Mouse (Mus musculus) gonadal fat pad, adult 2 months (tissue): ENCODE results near the gene Kcnj14. TPM values are rescaled to one million over a fixed set of nuclear protein-coding genes. Genes with fewer than 3 reads are reported as not detected.
A peak's percentile ranks its signal among the peaks of the same experiment; 100 is the strongest.

Source experiments
- DNase-seq: peaks from one replicate; pipeline ENCODE4 v3.0.0-alpha.2; 2012; ENCODE audit warnings: low read depth
- polyA plus RNA-seq: library from polyadenylated mRNA; depleted of rRNA; stranded (reverse); fragments of >200 nt; gene quantifications from 2 replicates; pipeline ENCODE4 v1.2.3, GENCODE M21; 2012

Gene Kcnj14
- polyA plus RNA-seq, 1 experiment: 15.1 TPM

DNA sequence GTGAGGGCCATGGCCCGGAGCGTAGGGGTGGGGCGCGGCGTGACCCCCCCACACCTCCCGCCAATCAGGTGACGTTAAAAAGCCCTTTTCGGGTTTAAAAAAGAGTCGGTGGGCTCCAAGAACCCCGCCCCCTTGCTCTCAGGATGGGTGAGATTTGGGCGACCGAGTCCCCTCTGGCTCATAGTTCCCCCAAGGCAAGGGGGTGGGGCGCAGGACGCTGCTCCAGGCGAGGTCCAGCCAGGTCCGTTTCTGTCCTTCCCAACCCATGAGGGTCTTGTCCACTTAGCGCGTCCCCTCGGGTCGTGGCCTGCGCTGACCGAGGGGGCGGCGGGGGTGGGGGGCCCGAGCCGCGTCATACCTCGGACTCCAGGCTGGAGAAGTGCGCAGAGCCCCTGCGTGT lies 7.8 kb upstream of the Kcnj14 start:
- no peak for DNase-seq

DNA sequence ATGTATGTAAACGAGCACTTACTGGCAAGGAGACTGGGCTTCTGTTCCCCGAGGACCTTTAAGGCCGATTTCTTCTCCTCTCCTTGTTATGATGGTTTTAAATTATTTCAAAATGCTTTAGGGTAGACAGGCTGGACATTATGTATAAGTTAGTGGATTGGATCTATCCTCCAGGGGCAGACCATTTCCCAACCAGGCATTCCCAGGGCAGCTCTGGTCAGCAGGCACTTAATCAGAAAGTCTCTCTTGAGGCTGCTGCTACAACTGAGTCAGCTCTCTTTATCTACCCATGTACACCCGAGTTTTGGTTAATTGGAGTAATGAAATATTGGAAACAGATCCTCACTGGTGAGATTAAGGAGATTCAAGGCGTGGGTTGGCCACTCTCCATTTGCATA lies 6.5 kb upstream of the Kcnj14 start:
- no peak for DNase-seq

DNA sequence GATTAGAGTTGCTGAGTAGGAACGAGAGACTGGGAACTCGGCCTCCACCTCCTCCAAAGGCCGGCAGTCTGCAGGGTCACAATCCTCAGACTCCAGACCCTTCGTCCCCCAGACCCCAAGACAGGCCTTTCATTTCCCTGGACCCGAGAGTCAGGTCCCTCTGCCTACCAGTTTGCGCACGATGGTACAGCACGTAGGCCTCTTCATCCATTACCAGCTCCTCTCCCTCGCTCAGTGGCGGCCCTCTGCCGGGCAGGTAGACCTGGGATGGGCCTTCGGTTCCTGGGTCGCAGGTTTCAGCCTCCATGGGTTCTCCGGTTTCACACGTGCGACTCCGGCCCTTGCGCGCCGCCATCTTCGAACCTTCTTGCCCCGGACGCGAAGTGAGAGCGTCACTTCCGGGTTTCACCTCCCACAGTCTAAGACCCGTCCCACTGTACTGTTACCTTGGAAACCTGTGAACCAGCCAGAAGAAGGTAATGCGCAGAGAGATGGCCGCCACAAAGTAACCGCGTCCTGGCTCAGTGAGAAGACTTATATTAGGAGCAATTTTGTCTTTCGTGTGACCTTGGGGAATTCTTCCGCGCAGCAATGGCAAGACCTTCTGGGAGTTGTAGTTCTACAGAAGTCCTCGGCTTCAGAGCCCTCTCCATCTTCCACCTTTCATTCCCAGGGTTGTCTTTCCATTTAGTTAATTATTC lies 6.0 kb upstream of the Kcnj14 start, which contains the start of gene Grwd1:
Gene Grwd1 (minus strand): TSS at position 518 of the 701 bp plus-strand sequence.
- peak; percentile 63 for DNase-seq

DNA sequence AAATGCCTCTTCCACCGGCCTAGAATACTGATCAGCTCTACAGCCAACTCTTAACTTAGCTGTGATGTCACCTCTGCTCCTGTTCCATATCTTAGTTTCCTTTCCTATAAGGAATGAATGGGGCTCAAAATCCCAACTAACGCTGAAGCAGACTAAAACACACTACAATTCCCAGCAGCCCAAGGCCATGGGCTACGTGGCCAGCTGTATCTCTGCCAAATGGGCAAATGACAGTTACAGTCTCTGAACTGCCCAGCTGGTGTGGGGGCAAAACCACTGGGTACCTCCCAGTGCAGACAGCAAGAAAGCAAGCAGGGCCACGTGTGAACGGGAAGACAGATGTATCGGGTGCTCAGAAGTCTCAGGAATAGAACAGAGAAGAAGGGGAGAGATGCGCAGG lies 2.0 kb upstream of the Kcnj14 start:
- no peak for DNase-seq

DNA sequence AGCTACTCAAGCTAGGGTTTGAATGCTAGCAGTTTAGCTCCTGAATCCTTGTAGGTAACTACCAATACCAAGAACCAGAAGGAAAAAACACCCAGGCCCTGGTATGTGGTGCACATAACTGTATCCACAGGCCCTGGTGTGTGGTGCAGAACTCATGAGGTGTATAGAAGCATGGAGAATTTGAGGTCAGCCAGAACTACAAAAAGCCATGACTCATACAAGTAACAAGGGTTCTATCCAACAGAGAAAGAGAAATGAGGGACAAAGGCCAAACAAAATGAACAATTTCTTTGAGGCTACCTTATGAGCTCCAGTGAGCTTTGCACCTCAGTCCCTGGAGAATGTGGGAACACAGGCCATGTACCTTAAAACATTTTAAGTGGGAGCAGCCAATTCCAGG lies 3.7 kb downstream of the Kcnj14 start:
- no peak for DNase-seq

DNA sequence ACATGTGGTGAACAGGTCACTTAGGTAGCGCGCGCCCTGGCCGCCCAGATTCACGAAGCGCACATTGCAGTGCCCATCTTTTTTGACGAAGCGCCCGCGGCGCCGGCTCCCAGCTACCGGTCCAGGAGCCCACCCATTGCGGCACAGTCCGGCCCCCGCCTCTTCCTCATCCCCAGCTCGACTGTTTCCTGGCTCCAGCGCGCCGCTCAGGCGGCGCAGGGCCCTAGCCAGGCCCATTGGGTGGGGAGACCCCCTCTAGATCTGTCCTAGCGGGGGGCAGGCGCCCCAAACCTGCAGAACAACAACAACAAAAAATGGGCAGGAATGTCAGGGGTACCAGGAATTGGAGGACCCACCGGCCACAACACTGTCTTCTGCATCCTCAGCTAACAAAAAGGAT lies 4.7 kb downstream of the Kcnj14 start:
- DNase-seq: no peak

DNA sequence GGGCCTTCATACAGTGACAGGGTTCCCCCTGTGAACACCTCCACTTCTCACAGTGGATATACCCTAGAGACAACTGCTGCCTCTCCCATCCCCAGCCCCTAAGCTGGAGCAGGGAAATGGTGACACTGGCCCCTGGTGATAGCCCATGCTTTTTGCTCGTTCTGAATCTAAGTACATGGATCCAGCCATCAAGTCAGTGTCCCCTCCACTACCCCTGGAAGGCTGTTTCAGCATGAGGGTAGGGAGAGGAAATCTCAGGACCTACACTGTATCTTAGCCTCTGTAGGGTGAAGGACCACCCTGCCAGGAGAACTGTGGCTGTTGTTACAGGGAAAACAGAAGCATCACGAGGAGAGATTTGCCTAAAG lies 8.6 kb downstream of the Kcnj14 start:
- DNase-seq: no peak

DNA sequence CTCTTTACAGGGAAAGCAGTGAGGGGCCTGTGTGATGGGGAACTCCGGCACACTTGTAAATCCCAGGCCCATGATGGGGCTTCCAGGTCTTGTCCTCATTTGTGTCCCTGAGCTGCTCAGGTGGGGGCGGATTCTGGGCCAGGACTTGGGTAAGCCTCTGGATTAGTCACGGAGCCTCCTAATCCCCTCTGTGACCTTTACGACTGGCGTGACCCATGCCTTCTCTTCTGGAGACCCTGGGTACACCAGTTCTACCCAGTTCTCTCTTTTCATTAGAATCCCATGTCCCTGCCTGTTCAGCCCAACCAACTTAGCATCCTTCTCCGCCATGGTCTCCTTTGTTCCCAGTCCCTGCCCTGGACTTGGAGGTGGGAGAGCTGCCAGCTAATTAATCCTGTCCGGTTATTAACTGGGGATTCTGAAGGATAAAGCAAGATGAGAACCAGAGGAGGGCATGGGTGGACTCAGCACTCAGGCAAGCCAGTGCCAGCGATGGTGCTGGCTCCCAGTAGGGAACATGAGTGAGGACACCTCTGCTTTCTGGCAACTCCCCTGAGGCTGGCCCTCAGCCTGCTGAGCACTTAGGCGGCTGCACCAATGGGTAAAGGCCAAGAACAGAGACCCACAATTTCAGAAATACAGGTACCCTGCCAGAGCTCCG lies 9.1 kb downstream of the Kcnj14 start:
- DNase-seq: no peak

DNA sequence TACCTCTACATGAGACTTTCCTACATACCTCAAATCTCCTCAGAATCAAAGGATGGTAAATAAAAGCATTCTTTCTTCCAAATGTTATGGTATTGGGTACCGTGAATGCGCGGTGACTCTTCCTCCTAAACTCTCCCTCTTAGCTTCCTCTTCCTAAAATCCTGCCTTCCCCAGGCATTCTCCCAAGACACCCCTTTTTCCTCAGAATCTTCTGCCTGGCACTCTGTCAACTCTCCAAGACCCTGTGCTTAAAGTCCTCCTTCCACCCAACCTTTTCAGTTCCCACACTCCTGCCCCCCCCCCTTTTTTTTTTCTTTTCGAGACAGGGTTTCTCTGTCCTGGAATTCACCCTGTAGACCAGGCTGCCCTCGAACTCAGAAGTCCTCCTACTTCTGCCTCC lies 9.7 kb downstream of the Kcnj14 start:
- DNase-seq: no peak

DNA sequence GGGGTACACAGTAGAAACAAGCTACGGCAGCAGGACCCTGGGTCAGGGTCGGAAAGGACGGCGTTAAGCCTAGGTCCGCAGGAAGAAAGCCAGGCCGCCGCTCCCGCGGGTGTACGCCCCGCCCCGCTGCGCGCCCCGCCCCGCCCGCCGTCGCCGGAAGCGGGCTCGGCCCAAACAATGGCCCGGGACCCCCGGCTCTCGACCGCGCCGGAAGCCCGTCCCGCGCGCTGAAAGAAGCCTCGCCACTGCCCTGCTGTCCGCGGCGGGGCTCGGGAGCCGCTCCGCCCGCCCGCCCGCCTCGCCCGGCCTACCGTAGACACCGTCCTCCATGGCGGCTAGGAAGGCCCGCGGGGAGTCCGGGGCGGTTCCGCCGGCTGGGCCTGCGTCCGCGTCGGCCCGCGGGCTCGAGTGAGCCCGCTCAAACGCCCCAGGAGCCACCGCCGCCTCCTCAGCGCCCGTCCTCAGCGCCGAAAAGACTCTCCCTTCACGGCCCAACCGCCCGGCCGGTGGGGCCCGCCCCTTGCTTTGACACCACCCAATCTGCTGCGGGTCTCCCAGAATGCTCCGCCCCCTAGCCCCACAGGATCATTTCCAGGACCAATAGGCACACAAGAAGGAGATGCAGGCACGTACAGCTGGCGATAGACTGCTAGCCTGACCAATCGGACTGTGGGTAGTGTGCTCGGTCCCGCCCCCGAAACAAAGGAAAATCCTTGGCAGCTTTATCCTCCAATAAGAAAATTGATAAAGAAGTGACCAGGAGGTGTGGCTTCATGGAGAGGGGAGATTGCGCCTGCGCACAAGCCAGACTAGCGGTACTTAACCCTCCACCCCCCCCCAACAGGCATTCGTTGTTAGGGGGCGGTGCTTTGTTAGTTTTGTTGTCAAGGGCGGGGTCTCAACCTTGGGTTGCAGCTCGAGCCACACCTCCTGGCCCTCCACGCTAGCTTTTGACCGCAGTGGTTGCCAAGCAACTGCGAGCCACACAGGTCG lies 10.5 kb downstream of the Kcnj14 start, which contains the start of gene Cyth2:
Gene Cyth2 (minus strand): TSS at position 795 of the 993 bp plus-strand sequence.
- peak; percentile 93 for DNase-seq

DNA sequence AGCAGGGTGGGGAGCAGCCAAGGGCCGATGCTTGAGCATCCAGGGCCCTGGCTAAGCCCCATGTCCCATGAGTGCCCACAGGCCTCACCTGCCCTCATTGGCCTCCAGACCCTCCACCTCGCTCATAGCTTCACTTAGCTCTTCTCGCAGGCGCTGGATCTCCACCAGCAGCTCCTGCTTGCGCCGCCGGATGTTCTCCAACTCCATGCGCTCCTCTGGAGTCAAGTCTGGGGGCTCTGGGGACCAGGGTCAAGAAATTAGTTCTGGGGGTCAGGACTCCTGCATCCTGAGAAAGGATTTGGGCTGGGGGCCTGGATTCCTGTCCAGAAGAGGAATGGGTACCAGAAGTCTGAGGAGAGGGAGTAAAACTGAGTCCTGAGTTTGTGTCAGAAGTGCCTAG lies 11.7 kb downstream of the Kcnj14 start:
- no peak for DNase-seq

DNA sequence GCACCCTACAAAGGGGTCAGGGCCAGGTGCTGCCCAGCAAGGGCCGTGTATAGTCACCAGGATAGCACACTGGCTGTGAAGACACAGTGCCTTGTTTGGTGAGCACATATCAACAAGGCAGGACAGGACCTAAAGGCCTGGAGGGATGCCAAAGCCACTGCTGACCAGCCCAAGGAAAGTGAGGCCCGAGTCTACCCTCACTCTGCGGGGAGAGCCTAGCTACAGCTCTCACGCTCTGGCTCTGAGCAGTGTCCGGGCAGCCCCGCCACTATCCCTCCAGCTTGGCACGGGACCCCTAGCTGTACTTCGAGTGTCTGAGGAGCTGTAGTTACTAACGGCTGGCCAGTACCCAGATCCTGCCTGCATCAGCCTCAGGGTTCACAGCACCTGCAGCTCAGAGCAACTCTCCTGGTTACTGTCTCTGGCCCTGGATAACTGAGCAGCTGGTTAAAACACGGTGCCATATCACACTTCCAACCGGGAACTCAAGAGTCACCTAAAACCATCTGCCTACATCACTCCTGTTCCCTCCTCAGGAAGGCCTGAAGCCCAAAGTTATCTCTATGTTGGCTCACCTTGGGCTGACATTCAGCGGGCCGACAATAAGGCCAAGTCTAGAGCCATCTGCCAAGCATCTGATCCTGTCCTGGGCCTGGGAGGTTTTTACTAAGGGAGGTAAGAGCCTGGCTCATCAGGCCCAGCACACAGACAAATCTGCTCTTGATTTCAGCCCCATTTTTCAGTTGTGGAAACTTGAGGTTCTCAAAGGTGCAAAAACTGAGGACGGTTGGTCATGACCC lies 15.1 kb downstream of the Kcnj14 start:
- DNase-seq: no peak

DNA sequence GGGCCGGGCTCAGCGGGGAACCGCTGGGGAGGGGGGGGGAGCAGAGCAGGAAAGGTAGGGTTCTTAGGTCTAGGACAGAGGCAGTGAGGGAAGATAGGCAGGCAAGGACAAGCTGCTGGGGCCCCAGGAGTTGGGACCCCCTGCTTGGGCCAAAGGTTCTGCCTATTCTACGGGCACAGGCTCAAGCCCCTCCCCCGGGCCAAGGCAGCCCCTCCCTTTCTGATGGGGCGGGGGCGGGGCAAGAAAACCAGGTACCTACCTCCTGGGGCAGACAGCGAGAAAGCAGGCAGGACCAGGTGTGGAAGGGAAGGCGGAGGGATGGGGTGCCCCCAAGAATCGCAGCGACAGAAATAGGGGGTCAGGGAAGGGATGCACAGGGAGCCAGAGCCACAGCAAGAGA lies 16.1 kb downstream of the Kcnj14 start:
- no peak for DNase-seq

DNA sequence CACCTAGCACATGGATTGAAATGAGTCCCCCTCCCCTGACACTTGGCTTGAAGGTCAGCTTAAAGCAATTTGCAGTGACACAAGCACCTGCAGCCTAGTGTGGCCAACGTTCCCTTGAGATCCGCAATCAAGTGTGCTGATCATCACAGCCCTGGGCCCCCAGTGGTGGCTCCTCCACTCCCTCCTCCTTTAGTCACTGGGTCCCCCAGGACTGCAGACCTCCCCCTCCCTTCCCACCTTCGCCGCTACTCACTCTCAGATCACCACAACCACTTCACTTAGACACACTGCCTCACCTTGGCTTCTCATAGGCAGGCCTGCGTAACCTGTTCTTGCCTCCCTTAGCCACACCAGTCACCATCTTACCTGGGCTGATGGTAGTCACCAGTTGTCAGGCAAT lies 18.6 kb downstream of the Kcnj14 start:
- no peak for DNase-seq

DNA sequence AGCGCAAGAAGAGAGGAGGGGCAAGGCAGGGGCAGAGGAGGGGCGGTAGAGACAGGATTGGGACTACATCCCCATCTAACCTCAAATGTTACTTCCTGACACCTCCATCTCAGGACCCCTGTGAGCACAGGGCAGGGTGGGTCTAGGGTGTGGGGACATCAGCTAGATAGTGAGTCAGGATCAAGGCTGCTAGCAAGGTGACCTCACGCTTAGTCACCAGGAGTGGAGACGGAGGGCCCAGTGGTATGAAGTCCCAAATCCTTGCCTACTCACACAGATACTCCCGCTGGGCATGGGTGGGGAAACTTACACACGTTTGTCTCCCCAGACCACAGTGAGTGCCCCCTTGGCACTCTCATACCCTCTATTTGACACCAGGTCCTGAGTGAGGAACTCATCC lies 22.0 kb downstream of the Kcnj14 start:
- no peak for DNase-seq

DNA sequence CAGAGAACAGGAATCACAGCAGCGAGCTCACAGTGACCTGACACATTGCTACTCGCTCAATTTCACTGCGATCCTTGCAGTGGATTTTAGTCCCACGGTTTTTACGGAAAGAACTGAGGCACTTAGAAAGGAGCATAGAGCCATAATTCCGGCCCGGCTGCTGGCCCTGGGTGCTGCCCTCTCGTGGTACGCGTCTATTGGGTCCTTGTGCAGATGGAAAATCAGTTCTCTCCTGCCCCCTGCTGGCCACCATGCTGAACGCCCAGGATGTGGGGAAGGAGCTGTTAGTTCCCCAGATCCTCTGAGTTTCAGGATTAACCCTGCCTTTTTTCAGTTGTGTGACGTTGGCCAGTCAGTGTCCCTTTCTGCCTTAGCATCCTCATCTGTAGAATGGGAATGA lies 23.2 kb downstream of the Kcnj14 start:
- no peak for DNase-seq

DNA sequence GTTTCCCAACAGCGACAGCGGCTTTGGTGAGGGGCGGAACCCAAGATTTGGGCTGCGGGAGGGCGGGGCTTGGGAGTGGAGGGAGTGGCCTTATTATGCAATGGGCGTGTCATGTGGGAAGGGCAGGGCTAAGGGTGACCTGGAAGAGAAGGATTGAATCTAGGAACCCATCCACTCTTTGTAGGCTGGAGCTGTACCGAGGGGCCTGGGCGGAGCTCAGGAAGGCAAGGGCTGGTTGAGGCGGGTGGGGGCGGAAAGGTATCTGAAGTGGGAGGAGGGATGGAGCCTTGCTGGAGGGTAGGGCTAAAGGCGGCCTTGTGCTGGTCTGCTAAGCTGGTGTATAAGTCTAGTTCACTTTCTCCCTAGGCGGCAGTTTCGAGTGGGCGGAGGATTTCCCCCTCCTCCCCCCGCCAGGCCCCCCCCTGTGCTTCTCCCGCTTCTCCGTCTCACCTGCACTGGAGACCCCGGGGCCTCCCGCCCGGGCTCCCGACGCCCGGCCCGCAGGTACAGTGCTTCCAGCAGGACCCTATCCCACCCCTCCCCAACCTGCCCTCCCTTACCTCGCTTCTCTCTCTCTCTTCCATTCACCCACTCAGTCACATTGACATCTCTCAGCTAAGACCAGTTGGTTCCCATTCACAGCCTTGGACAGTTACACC lies 23.9 kb downstream of the Kcnj14 start:
- DNase-seq: no peak

DNA sequence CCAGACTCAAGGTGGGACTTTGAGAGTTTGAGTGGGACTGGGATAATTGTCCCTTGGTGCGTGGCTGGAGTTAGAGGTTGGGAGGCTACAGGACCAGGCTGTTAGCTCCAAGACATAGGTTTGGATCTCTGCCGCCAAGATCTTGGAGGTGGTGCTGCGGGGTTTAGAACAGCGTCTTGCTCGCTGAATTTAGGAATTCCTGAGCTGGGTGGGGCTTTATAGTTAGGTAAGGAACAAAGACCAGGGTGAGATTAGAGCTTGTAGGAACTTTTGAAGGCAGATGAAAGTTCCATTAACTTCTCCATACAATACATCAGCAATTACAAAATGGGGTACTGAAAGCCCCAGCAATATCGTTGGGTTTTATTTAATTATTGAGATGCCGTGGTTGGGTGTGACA lies 24.6 kb downstream of the Kcnj14 start:
- no peak for DNase-seq

DNA sequence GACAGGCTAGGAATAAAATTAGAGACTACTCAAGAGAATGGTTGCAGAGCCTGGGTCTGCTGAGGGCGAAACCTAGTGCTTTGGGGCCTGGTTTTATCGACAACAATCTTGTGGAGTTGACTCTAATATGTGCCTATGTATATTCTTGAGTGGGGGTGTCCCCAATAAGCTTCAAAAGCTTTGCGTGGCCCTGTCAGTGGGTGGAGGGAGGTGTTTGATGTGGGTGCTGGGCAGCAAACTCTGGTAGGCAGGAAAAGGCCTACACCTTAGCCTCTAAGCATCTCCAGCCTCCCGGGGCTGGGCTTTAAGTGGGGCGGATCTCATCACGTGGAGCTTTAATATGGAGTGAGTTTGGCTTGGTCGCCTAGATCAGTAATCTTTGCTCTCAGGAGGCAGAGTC lies 25.7 kb downstream of the Kcnj14 start:
- no peak for DNase-seq

DNA sequence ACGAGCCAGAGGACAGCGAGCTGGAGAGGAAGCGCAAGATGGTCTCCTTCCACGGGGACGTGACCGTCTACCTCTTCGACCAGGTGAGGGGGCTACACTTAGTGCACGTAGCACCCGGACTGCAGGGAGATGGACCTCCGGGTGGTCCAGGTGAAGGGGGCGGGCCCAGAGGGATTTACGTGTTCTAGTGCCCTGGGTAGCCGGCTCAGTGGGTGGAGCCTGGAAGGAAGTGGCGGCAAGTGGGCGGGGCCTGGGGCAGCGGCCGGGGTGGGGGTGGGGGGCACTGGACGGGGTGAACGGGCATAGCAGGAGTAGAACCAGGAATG lies 26.1 kb downstream of the Kcnj14 start:
- no peak for DNase-seq
